Mouse (Mus musculus) MEL (cell line): Measurements from ENCODE around the gene Tcte1. TPM values are rescaled to one million over a fixed set of nuclear protein-coding genes. Genes with fewer than 3 reads are reported as not detected.

Experiments used
- DNase-seq: peaks from one replicate; pipeline ENCODE4 v3.0.0; 2011; ENCODE audit warnings: low read depth, low spot score
- H3K27ac ChIP-seq: 2 replicates; pipeline ENCODE4 v1.5.1; 2012; ENCODE audit warnings: low read depth, mild to moderate bottlenecking, control low read depth, low read length, moderate library complexity; ENCODE audit not compliant: control insufficient read depth
- H3K27me3 ChIP-seq, 2 experiments: fragments of 150-350 bp in 1 of 2; sonication (generic) in 1 of 2; 2 replicates each; pipeline ENCODE4 v1.6.1; 2012; ENCODE audit warnings: low read length in 2 of 2, mild to moderate bottlenecking in 2 of 2, improper control_type of control experiment in 1 of 2, moderate library complexity in 1 of 2; ENCODE audit not compliant: insufficient read depth in 2 of 2, control insufficient read depth in 1 of 2
- H3K36me3 ChIP-seq, 2 experiments: 2 replicates each; pipeline ENCODE4 v1.6.1; 2012 to 2014; ENCODE audit warnings: low read length in 2 of 2, improper control_type of control experiment in 1 of 2, inconsistent platforms in 1 of 2, mild to moderate bottlenecking in 1 of 2; ENCODE audit not compliant: insufficient read depth in 2 of 2, control insufficient read depth in 1 of 2
- H3K4me1 ChIP-seq, 2 experiments: fragments of 150-350 bp in 1 of 2; sonication (generic) in 1 of 2; 2 replicates each; pipeline ENCODE4 v1.6.1; 2012; ENCODE audit warnings: low read length in 2 of 2, improper control_type of control experiment in 1 of 2, mild to moderate bottlenecking in 1 of 2; ENCODE audit not compliant: insufficient read depth in 2 of 2, control insufficient read depth in 1 of 2
- H3K4me3 ChIP-seq, 2 experiments: fragments of 150-350 bp in 1 of 2; sonication (generic) in 1 of 2; 2 replicates each; pipeline ENCODE4 v1.5.1; 2012; ENCODE audit warnings: low read depth in 2 of 2, low read length in 2 of 2, mild to moderate bottlenecking in 2 of 2, moderate library complexity in 2 of 2, control low read depth in 1 of 2, improper control_type of control experiment in 1 of 2; ENCODE audit not compliant: control insufficient read depth in 1 of 2, insufficient read depth in 1 of 2
- H3K79me2 ChIP-seq: 2 replicates; pipeline ENCODE4 v1.6.1; 2012; ENCODE audit warnings: mild to moderate bottlenecking, low read length, moderate library complexity; ENCODE audit not compliant: control insufficient read depth, poor library complexity, insufficient read depth
- H3K9ac ChIP-seq: 2 replicates; pipeline ENCODE4 v1.6.1; 2012; ENCODE audit warnings: low read depth, mild to moderate bottlenecking, control low read depth, low read length, moderate library complexity; ENCODE audit not compliant: control insufficient read depth, poor library complexity, severe bottlenecking
- H3K9me3 ChIP-seq: fragments of 150-350 bp; sonication (generic); replicated peaks from 2 replicates; pipeline ENCODE4 v1.6.1; 2012; ENCODE audit warnings: mild to moderate bottlenecking, low read length, improper control_type of control experiment, moderate library complexity; ENCODE audit not compliant: insufficient read depth
- BHLHE40 ChIP-seq: IDR thresholded peaks from 2 replicates; pipeline ENCODE4 v1.6.1; 2012; ENCODE audit warnings: low read depth, mild to moderate bottlenecking, inconsistent platforms, low read length, improper control_type of control experiment, borderline replicate concordance
- CHD2 ChIP-seq: IDR thresholded peaks from 2 replicates; pipeline ENCODE4 v1.6.1; 2011; ENCODE audit warnings: low read length, improper control_type of control experiment
- CTCF ChIP-seq, 3 experiments: IDR thresholded peaks in 2 of 3; conservative IDR thresholded peaks in 1 of 3; 2 replicates each; pipeline ENCODE4 v1.5.1; 2011 to 2012; ENCODE audit warnings: low read length in 3 of 3, low read depth in 2 of 3, mild to moderate bottlenecking in 2 of 3, improper control_type of control experiment in 1 of 3, inconsistent platforms in 1 of 3, mixed read lengths in 1 of 3, moderate library complexity in 1 of 3; ENCODE audit not compliant: control insufficient read depth in 1 of 3, insufficient read depth in 1 of 3, poor library complexity in 1 of 3, severe bottlenecking in 1 of 3
- E2F4 ChIP-seq: IDR thresholded peaks from 2 replicates; pipeline ENCODE4 v1.6.1; 2011; ENCODE audit warnings: low read depth, low read length, improper control_type of control experiment, borderline replicate concordance
- ELF1 ChIP-seq: IDR thresholded peaks from 2 replicates; pipeline ENCODE4 v1.6.1; 2014; ENCODE audit warnings: low read depth, mild to moderate bottlenecking, inconsistent platforms, low read length, improper control_type of control experiment, moderate library complexity
- JUND ChIP-seq: IDR thresholded peaks from 2 replicates; pipeline ENCODE4 v1.6.1; 2011; ENCODE audit warnings: low read depth, mild to moderate bottlenecking, improper control_type of control experiment, low read length
- MXI1 ChIP-seq: IDR thresholded peaks from 2 replicates; pipeline ENCODE4 v1.6.1; 2011; ENCODE audit warnings: mild to moderate bottlenecking, low read depth, low read length, improper control_type of control experiment
- MYC ChIP-seq: IDR thresholded peaks from 2 replicates; pipeline ENCODE4 v1.6.1; 2011; ENCODE audit warnings: low read depth, mild to moderate bottlenecking, low read length, improper control_type of control experiment, moderate library complexity
- POLR2AphosphoS5 ChIP-seq: IDR thresholded peaks from 2 replicates; pipeline ENCODE4 v1.6.1; 2012; ENCODE audit warnings: low read depth, borderline replicate concordance, mild to moderate bottlenecking, inconsistent platforms, low read length, moderate library complexity, mixed read lengths
- RAD21 ChIP-seq: IDR thresholded peaks from 2 replicates; pipeline ENCODE4 v1.6.1; 2011; ENCODE audit warnings: mild to moderate bottlenecking, low read depth, low read length, improper control_type of control experiment
- RCOR1 ChIP-seq: IDR thresholded peaks from 2 replicates; pipeline ENCODE4 v1.6.1; 2012; ENCODE audit warnings: low read depth, mild to moderate bottlenecking, inconsistent platforms, low read length, improper control_type of control experiment
- SMC3 ChIP-seq: IDR thresholded peaks from 2 replicates; pipeline ENCODE4 v1.6.1; 2011; ENCODE audit warnings: low read depth, low read length, improper control_type of control experiment
- TAL1 ChIP-seq: IDR thresholded peaks from 2 replicates; pipeline ENCODE4 v1.6.1; 2012; ENCODE audit warnings: mild to moderate bottlenecking, inconsistent platforms, low read length, moderate library complexity, mixed read lengths
- TBP ChIP-seq: IDR thresholded peaks from 2 replicates; pipeline ENCODE4 v1.8.0; 2011; ENCODE audit warnings: low read depth, low read length, improper control_type of control experiment
- USF2 ChIP-seq, 2 experiments: IDR thresholded peaks; 2 replicates each; pipeline ENCODE4 v1.6.1; 2011 to 2012; ENCODE audit warnings: improper control_type of control experiment in 2 of 2, low read length in 2 of 2, borderline replicate concordance in 1 of 2, inconsistent platforms in 1 of 2, low read depth in 1 of 2, mild to moderate bottlenecking in 1 of 2; ENCODE audit not compliant: insufficient read depth in 1 of 2
- ZC3H11A ChIP-seq: IDR thresholded peaks from 2 replicates; pipeline ENCODE4 v1.6.1; 2012; ENCODE audit warnings: low read depth, mild to moderate bottlenecking, inconsistent platforms, low read length, improper control_type of control experiment
- polyA plus RNA-seq, 2 experiments: library from polyadenylated mRNA; stranded (reverse) in 1 of 2; unstranded in 1 of 2; fragments of >175 nt in 1 of 2; fragments of >200 nt in 1 of 2; gene quantifications; 2 replicates each; pipeline versions ENCODE4 v1.2.1 to v1.2.4; 2012; ENCODE audit warnings: low replicate concordance in 2 of 2, low read depth in 1 of 2; ENCODE audit not compliant: insufficient read length in 2 of 2, insufficient read depth in 1 of 2, missing spikeins in 1 of 2
- total RNA-seq: library from RNA; depleted of rRNA; stranded (reverse); fragments of 300-350 nt; gene quantifications from 2 replicates; pipeline ENCODE4 v1.2.3, GENCODE M21; 2012

The Tcte1 gene
- total and polyA plus RNA-seq, 3 experiments, result not detected

DNA sequence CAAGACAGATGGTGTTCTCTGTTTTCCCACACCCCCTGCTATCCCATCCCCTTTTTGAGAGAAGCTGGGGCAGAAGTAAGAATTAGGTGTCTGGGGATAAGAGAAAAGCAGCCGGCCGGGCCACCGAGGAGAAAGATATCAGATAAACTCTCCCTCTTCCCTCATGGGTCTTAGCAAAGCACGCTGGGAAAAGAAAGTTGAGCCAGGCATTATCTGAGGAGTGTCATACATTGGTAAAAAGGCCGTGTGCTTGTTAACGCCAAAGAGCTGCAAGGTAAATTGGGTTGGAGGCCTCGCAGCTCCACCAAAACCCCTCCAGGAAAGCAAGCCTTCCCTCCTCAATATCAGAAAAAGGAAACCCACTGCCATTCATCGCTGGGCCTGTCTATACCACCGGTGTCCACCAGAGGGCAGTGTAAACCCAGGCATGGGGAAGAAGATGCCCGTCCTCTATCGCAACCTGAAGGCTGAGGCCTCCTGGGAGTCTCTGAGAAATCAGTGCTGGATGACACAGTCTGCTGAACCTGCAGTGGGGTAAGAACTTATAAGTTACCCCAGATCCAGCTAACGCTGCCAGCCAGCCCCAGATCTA, 44.9 kb upstream of the Tcte1 start (continued):
- TF ChIP-seq MYC (0 out of 2 replicates have a peak, but pooled peaks have one; percentile 37), JUND (no peak), ZC3H11A (peak; percentile 80)

DNA sequence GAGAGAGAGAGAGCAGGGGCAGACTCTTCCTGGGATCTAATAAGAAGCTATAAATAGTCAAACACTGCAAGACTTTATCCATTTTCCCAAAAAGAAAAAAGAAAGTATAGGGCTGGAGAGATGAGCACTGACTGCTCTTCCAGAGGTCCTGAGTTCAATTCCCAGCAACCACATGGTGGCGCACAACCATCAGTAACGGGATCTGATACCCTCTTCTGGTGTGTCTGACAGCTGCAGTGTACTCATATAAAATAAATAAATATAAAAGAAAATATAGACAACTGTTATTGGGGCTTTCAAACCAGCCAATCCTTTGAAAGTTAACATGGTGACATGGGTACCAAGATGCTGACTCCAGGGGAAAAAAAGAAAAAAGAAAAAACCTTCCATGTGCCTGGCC, 42.8 kb upstream of the Tcte1 start:
- Histone ChIP-seq H3K27me3 (no peaks in the 10 kb centered on the region), H3K27ac (no peak overlapping the region)
- TF ChIP-seq ZC3H11A, result peak; percentile 72
- TF ChIP-seq RAD21, result peak; percentile 72
- TF ChIP-seq SMC3, result peak; percentile 77
- TF ChIP-seq USF2 (IDR thresholded peaks at IDR 0.05; ENCODE audit: borderline replicate concordance in 1 of 2, insufficient read depth in 1 of 2, low read depth in 1 of 2, low read length in 2 of 2), result no peak
- TF ChIP-seq CTCF (IDR thresholded peaks at IDR 0.05 in 2 of 3, conservative IDR thresholded peaks at IDR 0.05 in 1 of 3; ENCODE audit: control insufficient read depth in 1 of 3, insufficient read depth in 1 of 3, low read depth in 2 of 3, low read length in 3 of 3, poor library complexity in 1 of 3, severe bottlenecking in 1 of 3), result peak; percentile 43 to 75 (median 54)
- TF ChIP-seq, all 39 proteins: peak for 4
- H3K36me3 ChIP-seq, result peaks cover 0 to 6% of the 10 kb centered on the region in 2 experiments; a peak in 2 of 4 replicates
- no peaks in the 10 kb centered on the region; the same call in 1 of the 2 replicates for H3K79me2 ChIP-seq
- H3K4me3 ChIP-seq, result no peak overlapping the region
- H3K4me1 ChIP-seq, result peaks cover 0 to 13% of the 10 kb centered on the region in 2 experiments; a peak in 1 of 4 replicates
- DNase-seq, result peak; percentile 57
- no peak overlapping the region for H3K9ac ChIP-seq
- no peaks in the 10 kb centered on the region for H3K9me3 ChIP-seq

DNA sequence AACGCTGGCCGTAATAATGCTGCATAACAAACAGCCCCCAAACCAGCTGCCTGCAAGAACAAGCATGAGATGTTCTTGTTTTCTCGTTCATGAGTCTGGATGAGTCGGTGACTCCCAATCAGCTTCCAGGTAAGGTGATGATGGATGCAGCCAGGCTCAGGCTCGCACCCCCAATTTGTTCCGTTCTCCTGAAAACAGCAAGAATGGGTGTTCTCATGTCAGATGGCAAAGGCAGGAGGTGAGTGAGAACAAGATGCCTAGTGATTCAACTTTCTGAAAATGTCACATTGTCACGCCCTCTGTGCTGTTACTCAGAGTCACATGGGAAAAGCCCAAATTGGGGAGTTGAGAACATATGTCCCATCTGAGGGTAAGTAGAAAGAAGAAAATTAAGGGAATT, 37.7 kb upstream of the Tcte1 start:
- Histone ChIP-seq H3K36me3 (no peaks in the 10 kb centered on the region; a peak in 1 of 4 replicates), H3K4me3 (no peak overlapping the region), H3K27ac (no peak overlapping the region), H3K9ac (no peak overlapping the region), H3K79me2 (no peaks in the 10 kb centered on the region), H3K27me3 (peaks cover 3 to 7% of the 10 kb centered on the region in 2 experiments), H3K9me3 (no peaks in the 10 kb centered on the region), H3K4me1 (no peaks in the 10 kb centered on the region)
- TF ChIP-seq MXI1 (no peak), TAL1 (no peak), BHLHE40 (no peak), TBP (no peak), POLR2AphosphoS5 (no peak), E2F4 (no peak), RCOR1 (no peak), JUND (no peak), CHD2 (no peak), ELF1 (no peak)
- DNase-seq, result no peak
